Mouse (Mus musculus): ENCODE results near the gene Met. TPM values are rescaled to one million over a fixed set of nuclear protein-coding genes. Genes with fewer than 3 reads are reported as not detected.

Met gene
- total RNA-seq, 4 experiments from 2014 or later = 1.1 to 2.5 (median 1.7) TPM

GRCm38 (mm10) chr6:17606915-17607314, 143.3 kb downstream of the Met start:
- no peak for DNase-seq (ENCODE audit: low spot score)

GRCm38 (mm10) chr6:17611352-17612010, 147.9 kb downstream of the Met start:
- no peak for DNase-seq (ENCODE audit: low spot score)

- no peak for DNase-seq (ENCODE audit: low spot score)
These were observed 149.1 kb downstream of the Met start for GRCm38 (mm10) chr6:17612652-17613051.

GRCm38 (mm10) chr6:17620823-17621222, 157.2 kb downstream of the Met start:
- no peak for DNase-seq (ENCODE audit: low spot score)

DNA sequence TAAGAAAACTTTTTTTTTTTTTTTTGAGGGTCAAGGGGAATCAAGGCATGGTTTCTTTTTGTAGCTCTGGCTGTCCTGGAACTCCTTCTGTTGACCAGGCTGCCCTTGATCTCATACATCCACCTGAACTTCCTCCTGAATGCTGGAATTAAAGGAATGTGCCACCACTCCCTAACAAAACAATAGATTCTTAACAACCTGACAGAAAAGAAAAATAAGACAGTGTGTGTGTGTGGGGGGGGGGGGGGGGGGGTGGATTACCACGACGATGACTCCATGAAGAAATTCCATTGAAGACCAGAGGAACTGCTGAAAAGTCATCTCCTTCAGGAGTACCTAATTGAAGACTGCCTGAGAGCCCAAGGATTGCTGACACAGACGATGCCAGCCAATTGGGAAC, 157.8 kb downstream of the Met start:
- DNase-seq (ENCODE audit: low spot score) = no peak

Other genes with a start within 250 kb of the Met start
- gene Cav2, start 182.6 kb upstream of the Met start, total RNA-seq (2022) = 10 to 100 TPM; 28.1 to 43.5 (median 41.9) TPM
- gene Cav1, start 157.5 kb upstream of the Met start, total RNA-seq (2022) = 100 to 1,000 TPM; 156 to 240 (median 203) TPM
- 100 to 1,000 TPM; 133 to 149 (median 136) TPM for gene Capza2, start 172.4 kb downstream of the Met start, total RNA-seq (2022)
- 10 to 100 TPM; 14.4 to 19.0 (median 16.0) TPM for gene St7, start 229.1 kb downstream of the Met start, total RNA-seq (2022)